Mouse (Mus musculus) olfactory bulb, adult 2 months (tissue): ENCODE results near the gene Aph1a.

Source experiments
- CTCF ChIP-seq: fragments of 200-500 bp; IDR thresholded peaks from 2 replicates; pipeline ENCODE4 v1.5.1; 2012; ENCODE audit warnings: low read depth, mild to moderate bottlenecking, low read length, moderate library complexity; ENCODE audit not compliant: insufficient read depth
- POLR2A ChIP-seq: fragments of 200-500 bp; IDR thresholded peaks from 2 replicates; pipeline ENCODE4 v1.6.1; 2012; ENCODE audit warnings: mild to moderate bottlenecking, low read depth, low read length, moderate library complexity; ENCODE audit not compliant: insufficient read depth

- TF ChIP-seq CTCF (no peak), POLR2A (no peak)
Observed at GRCm38 (mm10) chr3:95887596-95887995, 6.2 kb upstream of the Aph1a start.
